Mouse (Mus musculus) urinary bladder, adult 2 months (tissue): ENCODE measurements around the gene Prpf4b. TPM values are rescaled to one million over a fixed set of nuclear protein-coding genes. Genes with fewer than 3 reads are reported as not detected.
A peak's percentile ranks its signal among the peaks of the same experiment; 100 is the strongest.
"Not testable (repeated sequence)": the region's sequence is repeated elsewhere in the genome, so short reads cannot be mapped to it uniquely, and the experiment has no call there.

ENCODE experiments used
- DNase-seq: peaks from one replicate; pipeline ENCODE4 v3.0.0; 2022; ENCODE audit warnings: low spot score
- polyA plus RNA-seq: library from polyadenylated mRNA; depleted of rRNA; stranded (reverse); fragments of >200 nt; gene quantifications from 2 replicates; pipeline ENCODE4 v1.2.3, GENCODE M21; 2012; rRNA removed

Gene Prpf4b
- 68.4 and 85.8 TPM in 2 replicates for polyA plus RNA-seq

GRCm38 (mm10) chr13:34875166-34875710, at the start of gene Prpf4b:
Gene Prpf4b (plus strand): TSS chr13:34875302.
- peak; percentile 89 for DNase-seq

- no peak for DNase-seq
These were observed 48.1 kb upstream of the Prpf4b start for GRCm38 (mm10) chr13:34826760-34827690.

- DNase-seq: no peak
These were observed 46.9 kb upstream of the Prpf4b start for GRCm38 (mm10) chr13:34827988-34828882.

GRCm38 (mm10) chr13:34842851-34843250, 32.3 kb upstream of the Prpf4b start:
- no peak for DNase-seq

GRCm38 (mm10) chr13:34850759-34851158, 24.3 kb upstream of the Prpf4b start:
- DNase-seq: no peak

- no peak for DNase-seq
These were observed 23.8 kb upstream of the Prpf4b start for GRCm38 (mm10) chr13:34851191-34851784.

- no peak for DNase-seq
These were observed 17.6 kb upstream of the Prpf4b start for GRCm38 (mm10) chr13:34857526-34857925.

GRCm38 (mm10) chr13:34859406-34859805, 15.7 kb upstream of the Prpf4b start:
- no peak for DNase-seq

- DNase-seq: not testable (repeated sequence)
These were observed 13.9 kb upstream of the Prpf4b start for GRCm38 (mm10) chr13:34861166-34861565.

- no peak for DNase-seq
These were observed 10.5 kb upstream of the Prpf4b start for GRCm38 (mm10) chr13:34864420-34865169.

- peak; percentile 78 for DNase-seq
These were observed 1.1 kb upstream of the Prpf4b start for GRCm38 (mm10) chr13:34873801-34874681.

- DNase-seq: not testable (repeated sequence)
These were observed 366 bp upstream of the Prpf4b start for GRCm38 (mm10) chr13:34874736-34875135.

- no peak for DNase-seq
These were observed 791 bp downstream of the Prpf4b start for GRCm38 (mm10) chr13:34875741-34876445.

- DNase-seq: no peak
These were observed 1.4 kb downstream of the Prpf4b start for GRCm38 (mm10) chr13:34876481-34876880.

- no peak for DNase-seq
These were observed 17.8 kb downstream of the Prpf4b start for GRCm38 (mm10) chr13:34892871-34893270.

GRCm38 (mm10) chr13:34914614-34915013, 39.5 kb downstream of the Prpf4b start:
- no peak for DNase-seq

GRCm38 (mm10) chr13:34916520-34917167, 41.5 kb downstream of the Prpf4b start:
- DNase-seq: no peak

- DNase-seq: no peak
These were observed 49.1 kb downstream of the Prpf4b start, which contains the start of the genes Fam217a and 4933417A18Rik for GRCm38 (mm10) chr13:34924210-34924609. Gene Fam217a (minus strand): TSS chr13:34924310. Gene 4933417A18Rik (plus strand): TSS chr13:34924409.
